Mouse (Mus musculus) testis, adult 2 months (tissue): ENCODE measurements around the gene Paqr7.

Experiments used
- CTCF ChIP-seq: fragments of 200-500 bp; IDR thresholded peaks from 2 replicates; pipeline ENCODE4 v1.5.1; 2012; ENCODE audit warnings: low read depth, mild to moderate bottlenecking, inconsistent platforms, low read length, moderate library complexity; ENCODE audit not compliant: control insufficient read depth, insufficient read depth, insufficient replicate concordance
- POLR2A ChIP-seq: fragments of 200-500 bp; IDR thresholded peaks from 2 replicates; pipeline ENCODE4 v1.6.1; 2012; ENCODE audit warnings: low read depth, mild to moderate bottlenecking, inconsistent platforms, low read length, moderate library complexity; ENCODE audit not compliant: control insufficient read depth

GRCm38 (mm10) chr4:134467435-134468214, 28.9 kb upstream of the Paqr7 start:
- TF ChIP-seq CTCF (no peak), POLR2A (0 out of 2 replicates have a peak, but pooled peaks have one; percentile 21)
